Mouse (Mus musculus): Measurements from ENCODE around the gene Fam110a. TPM values are rescaled to one million over a fixed set of nuclear protein-coding genes. Genes with fewer than 3 reads are reported as not detected.

Fam110a gene
- total and polyA plus RNA-seq, 2 experiments from 2014 or later = 3.0 to 6.2 TPM

- Histone ChIP-seq H3K4me3 (ENCODE audit: low read depth, low read length) (no peak overlapping the region), H3K9ac (replicated peaks; ENCODE audit: low read depth, low read length) (no peak overlapping the region), H3K27me3 (ENCODE audit: control insufficient read depth, insufficient read depth, low read length) (no peaks in the 10 kb centered on the region), H3K9me3 (replicated peaks; ENCODE audit: control insufficient read depth, low read length) (no peaks in the 10 kb centered on the region; the same call in 1 of the 2 replicates), H3K27ac (ENCODE audit: low read depth) (no peak overlapping the region), H3K36me3 (replicated peaks; ENCODE audit: control insufficient read depth, insufficient read depth, low read length) (no peaks in the 10 kb centered on the region), H3K4me2 (ENCODE audit: low read depth, low read length) (no peak overlapping the region), H3K4me1 (ENCODE audit: control insufficient read depth, insufficient read depth) (no peaks in the 10 kb centered on the region)
- DNase-seq (ENCODE audit: low spot score) (no peak), ATAC-seq (ENCODE audit: insufficient read depth, low read depth) (no peak)
- 65% methylated on average over 9 of the region's 9 CpGs for WGBS
- TF ChIP-seq CTCF (IDR thresholded peaks at IDR 0.05; ENCODE audit: low read depth) (no peak), EP300 (IDR thresholded peaks at IDR 0.05; ENCODE audit: low read depth) (no peak)
These were observed 36.6 kb upstream of the Fam110a start for GRCm38 (mm10) chr2:152016666-152017065.

- Histone ChIP-seq H3K36me3 (replicated peaks; ENCODE audit: control insufficient read depth, insufficient read depth, low read length) (no peaks in the 10 kb centered on the region), H3K4me3 (ENCODE audit: low read depth, low read length) (no peak overlapping the region), H3K9ac (replicated peaks; ENCODE audit: low read depth, low read length) (no peak overlapping the region), H3K9me3 (replicated peaks; ENCODE audit: control insufficient read depth, low read length) (no peaks in the 10 kb centered on the region), H3K4me1 (ENCODE audit: control insufficient read depth, insufficient read depth) (no peaks in the 10 kb centered on the region), H3K4me2 (ENCODE audit: low read depth, low read length) (no peak overlapping the region), H3K27ac (ENCODE audit: low read depth) (no peak overlapping the region), H3K27me3 (ENCODE audit: control insufficient read depth, insufficient read depth, low read length) (no peaks in the 10 kb centered on the region)
- no peak for TF ChIP-seq EP300 (IDR thresholded peaks at IDR 0.05; ENCODE audit: low read depth)
- no peak for TF ChIP-seq CTCF (IDR thresholded peaks at IDR 0.05; ENCODE audit: low read depth)
- 31% methylated on average over 4 of the region's 4 CpGs for WGBS
- ATAC-seq (ENCODE audit: insufficient read depth, low read depth) (no peak), DNase-seq (ENCODE audit: low spot score) (no peak)
These were observed 36.0 kb upstream of the Fam110a start for GRCm38 (mm10) chr2:152015997-152016396.

- Histone ChIP-seq H3K9me3 (replicated peaks; ENCODE audit: control insufficient read depth, low read length) (no peaks in the 10 kb centered on the region), H3K27me3 (ENCODE audit: control insufficient read depth, insufficient read depth, low read length) (no peaks in the 10 kb centered on the region), H3K27ac (ENCODE audit: low read depth) (0 out of 2 replicates have a peak overlapping the region, but pooled peaks have one; percentile 5), H3K36me3 (replicated peaks; ENCODE audit: control insufficient read depth, insufficient read depth, low read length) (no peaks in the 10 kb centered on the region), H3K4me2 (ENCODE audit: low read depth, low read length) (no peak overlapping the region), H3K4me3 (ENCODE audit: low read depth, low read length) (no peak overlapping the region), H3K4me1 (ENCODE audit: control insufficient read depth, insufficient read depth) (no peaks in the 10 kb centered on the region), H3K9ac (replicated peaks; ENCODE audit: low read depth, low read length) (no peak overlapping the region)
- TF ChIP-seq CTCF (IDR thresholded peaks at IDR 0.05; ENCODE audit: low read depth) = no peak
- TF ChIP-seq EP300 (IDR thresholded peaks at IDR 0.05; ENCODE audit: low read depth) = no peak
- 60% methylated on average over 2 of the region's 2 CpGs for WGBS
- DNase-seq (ENCODE audit: low spot score) (no peak), ATAC-seq (ENCODE audit: insufficient read depth, low read depth) (no peak)
These were observed 32.7 kb upstream of the Fam110a start for GRCm38 (mm10) chr2:152012701-152013100.

GRCm38 (mm10) chr2:152012222-152012621 lies 32.2 kb upstream of the Fam110a start:
- H3K36me3 ChIP-seq (replicated peaks; ENCODE audit: control insufficient read depth, insufficient read depth, low read length) = no peaks in the 10 kb centered on the region
- H3K9ac ChIP-seq (replicated peaks; ENCODE audit: low read depth, low read length) = no peak overlapping the region
- H3K4me3 ChIP-seq (ENCODE audit: low read depth, low read length) = no peak overlapping the region
- no peak overlapping the region for H3K4me2 ChIP-seq (ENCODE audit: low read depth, low read length)
- ATAC-seq (ENCODE audit: insufficient read depth, low read depth) (peak; percentile 48; the same call in 1 of the 2 replicates), DNase-seq (ENCODE audit: low spot score) (no peak)
- H3K9me3 ChIP-seq (replicated peaks; ENCODE audit: control insufficient read depth, low read length) = no peaks in the 10 kb centered on the region
- 0 out of 2 replicates have a peak overlapping the region, but pooled peaks have one; percentile 5 for H3K27ac ChIP-seq (ENCODE audit: low read depth)
- WGBS = 61% methylated on average over 4 of the region's 4 CpGs
- no peaks in the 10 kb centered on the region for H3K27me3 ChIP-seq (ENCODE audit: control insufficient read depth, insufficient read depth, low read length)
- TF ChIP-seq CTCF (IDR thresholded peaks at IDR 0.05; ENCODE audit: low read depth) (no peak), EP300 (IDR thresholded peaks at IDR 0.05; ENCODE audit: low read depth) (no peak)
- H3K4me1 ChIP-seq (ENCODE audit: control insufficient read depth, insufficient read depth) = no peaks in the 10 kb centered on the region

GRCm38 (mm10) chr2:152011724-152012123 lies 31.7 kb upstream of the Fam110a start:
- DNase-seq (ENCODE audit: low spot score) (no peak), ATAC-seq (ENCODE audit: insufficient read depth, low read depth) (peak; percentile 55)
- no peaks in the 10 kb centered on the region for H3K36me3 ChIP-seq (replicated peaks; ENCODE audit: control insufficient read depth, insufficient read depth, low read length)
- H3K4me3 ChIP-seq (ENCODE audit: low read depth, low read length) = no peak overlapping the region
- WGBS = 27% methylated on average over 2 of the region's 2 CpGs
- no peaks in the 10 kb centered on the region for H3K9me3 ChIP-seq (replicated peaks; ENCODE audit: control insufficient read depth, low read length)
- no peak overlapping the region for H3K4me2 ChIP-seq (ENCODE audit: low read depth, low read length)
- no peaks in the 10 kb centered on the region for H3K4me1 ChIP-seq (ENCODE audit: control insufficient read depth, insufficient read depth)
- 0 out of 2 replicates have a peak overlapping the region, but pooled peaks have one; percentile 5 for H3K27ac ChIP-seq (ENCODE audit: low read depth)
- H3K9ac ChIP-seq (replicated peaks; ENCODE audit: low read depth, low read length) = no peak overlapping the region
- H3K27me3 ChIP-seq (ENCODE audit: control insufficient read depth, insufficient read depth, low read length) = no peaks in the 10 kb centered on the region
- TF ChIP-seq CTCF (IDR thresholded peaks at IDR 0.05; ENCODE audit: low read depth) = peak; percentile 36; the same call in 1 of the 2 replicates
- TF ChIP-seq EP300 (IDR thresholded peaks at IDR 0.05; ENCODE audit: low read depth) = no peak

- TF ChIP-seq CTCF (IDR thresholded peaks at IDR 0.05; ENCODE audit: low read depth) (no peak), EP300 (IDR thresholded peaks at IDR 0.05; ENCODE audit: low read depth) (no peak)
- H3K4me1 ChIP-seq (ENCODE audit: control insufficient read depth, insufficient read depth) = no peaks in the 10 kb centered on the region
- H3K4me3 ChIP-seq (ENCODE audit: low read depth, low read length) = no peak overlapping the region
- H3K9ac ChIP-seq (replicated peaks; ENCODE audit: low read depth, low read length) = no peak overlapping the region
- H3K4me2 ChIP-seq (ENCODE audit: low read depth, low read length) = no peak overlapping the region
- no peaks in the 10 kb centered on the region for H3K27me3 ChIP-seq (ENCODE audit: control insufficient read depth, insufficient read depth, low read length)
- H3K27ac ChIP-seq (ENCODE audit: low read depth) = no peak overlapping the region
- WGBS = 76% methylated on average over 7 of the region's 7 CpGs
- no peak for DNase-seq (ENCODE audit: low spot score)
- ATAC-seq (ENCODE audit: insufficient read depth, low read depth) = no peak
- no peaks in the 10 kb centered on the region for H3K9me3 ChIP-seq (replicated peaks; ENCODE audit: control insufficient read depth, low read length)
- H3K36me3 ChIP-seq (replicated peaks; ENCODE audit: control insufficient read depth, insufficient read depth, low read length) = no peaks in the 10 kb centered on the region
These were observed 30.6 kb upstream of the Fam110a start for GRCm38 (mm10) chr2:152010661-152011060.

Data from heart, postnatal 0 days (tissue).